Mouse (Mus musculus) liver, embryonic 11.5 days (tissue): Measurements from ENCODE around the gene Lingo1. TPM values are rescaled to one million over a fixed set of nuclear protein-coding genes. Genes with fewer than 3 reads are reported as not detected.

Experiments
- ATAC-seq: fragments of 200-750 bp; cut with Nextera tagmentation; replicated peaks from 2 replicates; pipeline ENCODE4 v1.8.0; 2017; ENCODE audit warnings: moderate number of reproducible peaks, mild to moderate bottlenecking, moderate TSS enrichment, moderate library complexity; ENCODE audit not compliant: low FRiP score
- DNase-seq: peaks from one replicate; pipeline ENCODE4 v3.0.0-alpha.2; 2017; ENCODE audit warnings: low spot score
- H3K27ac ChIP-seq: fragments of 300-500 bp; sonication (generic); 2 replicates; pipeline ENCODE4 v1.5.1; 2014; ENCODE audit warnings: mild to moderate bottlenecking, low read depth, low read length, control low read depth
- H3K27me3 ChIP-seq: fragments of 300-500 bp; sonication (generic); replicated peaks from 2 replicates; pipeline ENCODE4 v1.6.1; 2014; ENCODE audit warnings: low read length, mixed read lengths; ENCODE audit not compliant: control insufficient read depth, insufficient read depth
- H3K36me3 ChIP-seq: fragments of 300-500 bp; sonication (generic); 2 replicates; pipeline ENCODE4 v1.6.1; 2014; ENCODE audit warnings: mild to moderate bottlenecking, low read length, moderate library complexity, mixed read lengths; ENCODE audit not compliant: control insufficient read depth, insufficient read depth
- H3K4me1 ChIP-seq: fragments of 300-500 bp; sonication (generic); replicated peaks from 2 replicates; pipeline ENCODE4 v1.6.1; 2014; ENCODE audit warnings: low read length, mixed read lengths; ENCODE audit not compliant: control insufficient read depth, insufficient read depth
- H3K4me2 ChIP-seq: fragments of 300-500 bp; sonication (generic); 2 replicates; pipeline ENCODE4 v1.6.1; 2014; ENCODE audit warnings: mild to moderate bottlenecking, control low read depth, moderate library complexity
- H3K4me3 ChIP-seq: fragments of 300-500 bp; sonication (generic); 2 replicates; pipeline ENCODE4 v1.5.1; 2014; ENCODE audit warnings: low read depth, low read length, control low read depth
- H3K9ac ChIP-seq: fragments of 300-500 bp; sonication (generic); 2 replicates; pipeline ENCODE4 v1.6.1; 2014; ENCODE audit warnings: low read depth, low read length, control low read depth
- H3K9me3 ChIP-seq: fragments of 300-500 bp; sonication (generic); 2 replicates; pipeline ENCODE4 v1.6.1; 2016; ENCODE audit warnings: low read length, inconsistent platforms, mixed read lengths; ENCODE audit not compliant: control insufficient read depth
- WGBS: fragments of 180-500 bp; shearing (Covaris S2); extraction: QIAGEN DNeasy Blood & Tissue Kit; methylation state at CpG from one replicate; pipeline ENCODE4 v1.1.7; 2014; 5-methylcytosine and 5-hydroxymethylcytosine counted together
- polyA plus RNA-seq: library from polyadenylated mRNA; unstranded; fragments of >200 nt; fragmentation: Nextera tagmentation; extraction: Ambion mirVana; gene quantifications from 2 replicates; pipeline ENCODE4 v1.2.1, GENCODE M21; 2014

Gene Lingo1
- polyA plus RNA-seq, 1 experiment from 2014 or later = 2.6 TPM

GRCm38 (mm10) chr9:56744369-56744768, 51.9 kb downstream of the Lingo1 start:
- ATAC-seq (no peak), DNase-seq (no peak)
- no peaks in the 10 kb centered on the region for H3K27me3 ChIP-seq
- H3K9me3 ChIP-seq = no peaks in the 10 kb centered on the region
- H3K36me3 ChIP-seq = no peaks in the 10 kb centered on the region
- no peak overlapping the region for H3K4me2 ChIP-seq
- no peak overlapping the region for H3K4me3 ChIP-seq
- WGBS = 32% methylated on average over 5 of the region's 5 CpGs
- no peaks in the 10 kb centered on the region for H3K4me1 ChIP-seq
- H3K9ac ChIP-seq = no peak overlapping the region
- no peak overlapping the region for H3K27ac ChIP-seq

GRCm38 (mm10) chr9:56739181-56739737, 57.0 kb downstream of the Lingo1 start:
- H3K4me1 ChIP-seq = no peaks in the 10 kb centered on the region
- H3K4me2 ChIP-seq = no peak overlapping the region
- no peak overlapping the region for H3K27ac ChIP-seq
- no peak for DNase-seq
- ATAC-seq = no peak
- no peak overlapping the region for H3K9ac ChIP-seq
- H3K36me3 ChIP-seq = no peaks in the 10 kb centered on the region
- 60% methylated on average over 5 of the region's 5 CpGs for WGBS
- no peak overlapping the region for H3K4me3 ChIP-seq
- H3K27me3 ChIP-seq = no peaks in the 10 kb centered on the region
- no peaks in the 10 kb centered on the region for H3K9me3 ChIP-seq

- H3K27me3 ChIP-seq = no peaks in the 10 kb centered on the region
- no peak for ATAC-seq
- H3K4me2 ChIP-seq = no peak overlapping the region
- H3K27ac ChIP-seq = no peak overlapping the region
- WGBS = 42% methylated on average over 9 of the region's 9 CpGs
- H3K9ac ChIP-seq = no peak overlapping the region
- no peaks in the 10 kb centered on the region for H3K9me3 ChIP-seq
- no peak overlapping the region for H3K4me3 ChIP-seq
- peak; percentile 69 for DNase-seq
- H3K4me1 ChIP-seq = no peaks in the 10 kb centered on the region
- H3K36me3 ChIP-seq = no peaks in the 10 kb centered on the region
Measured at GRCm38 (mm10) chr9:56738261-56739171, 57.8 kb downstream of the Lingo1 start.

- no peak overlapping the region for H3K4me2 ChIP-seq
- DNase-seq (no peak), ATAC-seq (no peak)
- H3K4me1 ChIP-seq = no peaks in the 10 kb centered on the region
- H3K9me3 ChIP-seq = no peaks in the 10 kb centered on the region
- 60% methylated on average over 6 of the region's 6 CpGs for WGBS
- no peak overlapping the region for H3K9ac ChIP-seq
- H3K4me3 ChIP-seq = no peak overlapping the region
- no peak overlapping the region for H3K27ac ChIP-seq
- no peaks in the 10 kb centered on the region for H3K36me3 ChIP-seq
- no peaks in the 10 kb centered on the region for H3K27me3 ChIP-seq
Measured at GRCm38 (mm10) chr9:56734398-56734797, 61.9 kb downstream of the Lingo1 start.

- 42% methylated on average over 2 of the region's 2 CpGs for WGBS
- Histone ChIP-seq H3K9ac (no peak overlapping the region), H3K27me3 (no peaks in the 10 kb centered on the region), H3K4me3 (no peak overlapping the region), H3K4me1 (no peaks in the 10 kb centered on the region), H3K4me2 (no peak overlapping the region), H3K27ac (no peak overlapping the region), H3K36me3 (no peaks in the 10 kb centered on the region), H3K9me3 (no peaks in the 10 kb centered on the region)
- no peak for DNase-seq
- no peak for ATAC-seq
Measured at GRCm38 (mm10) chr9:56730997-56731396, 65.3 kb downstream of the Lingo1 start.

GRCm38 (mm10) chr9:56729145-56729544, 67.1 kb downstream of the Lingo1 start:
- no peak for ATAC-seq
- Histone ChIP-seq H3K9ac (no peak overlapping the region), H3K4me2 (no peak overlapping the region), H3K27ac (no peak overlapping the region), H3K36me3 (no peaks in the 10 kb centered on the region), H3K9me3 (no peaks in the 10 kb centered on the region), H3K4me1 (no peaks in the 10 kb centered on the region), H3K27me3 (no peaks in the 10 kb centered on the region), H3K4me3 (no peak overlapping the region)
- DNase-seq = no peak
- WGBS = 36% methylated on average over 2 of the region's 2 CpGs

GRCm38 (mm10) chr9:56727703-56728684, 68.3 kb downstream of the Lingo1 start:
- DNase-seq (no peak), ATAC-seq (no peak)
- Histone ChIP-seq H3K4me2 (no peak overlapping the region), H3K27ac (no peak overlapping the region), H3K4me1 (no peaks in the 10 kb centered on the region), H3K36me3 (no peaks in the 10 kb centered on the region), H3K9me3 (no peaks in the 10 kb centered on the region), H3K27me3 (no peaks in the 10 kb centered on the region), H3K9ac (no peak overlapping the region), H3K4me3 (no peak overlapping the region)
- WGBS = 55% methylated on average over 15 of the region's 15 CpGs

- Histone ChIP-seq H3K4me2 (no peak overlapping the region), H3K9ac (no peak overlapping the region), H3K36me3 (no peaks in the 10 kb centered on the region), H3K4me1 (no peaks in the 10 kb centered on the region), H3K27me3 (no peaks in the 10 kb centered on the region), H3K9me3 (no peaks in the 10 kb centered on the region), H3K27ac (no peak overlapping the region), H3K4me3 (no peak overlapping the region)
- DNase-seq = no peak
- ATAC-seq = no peak
- 16% methylated on average over 2 of the region's 2 CpGs for WGBS
Measured at GRCm38 (mm10) chr9:56725814-56726213, 70.5 kb downstream of the Lingo1 start.
